Comparison of ENCODE assay signal across 11 mouse cellular contexts in the genomic region with DNA sequence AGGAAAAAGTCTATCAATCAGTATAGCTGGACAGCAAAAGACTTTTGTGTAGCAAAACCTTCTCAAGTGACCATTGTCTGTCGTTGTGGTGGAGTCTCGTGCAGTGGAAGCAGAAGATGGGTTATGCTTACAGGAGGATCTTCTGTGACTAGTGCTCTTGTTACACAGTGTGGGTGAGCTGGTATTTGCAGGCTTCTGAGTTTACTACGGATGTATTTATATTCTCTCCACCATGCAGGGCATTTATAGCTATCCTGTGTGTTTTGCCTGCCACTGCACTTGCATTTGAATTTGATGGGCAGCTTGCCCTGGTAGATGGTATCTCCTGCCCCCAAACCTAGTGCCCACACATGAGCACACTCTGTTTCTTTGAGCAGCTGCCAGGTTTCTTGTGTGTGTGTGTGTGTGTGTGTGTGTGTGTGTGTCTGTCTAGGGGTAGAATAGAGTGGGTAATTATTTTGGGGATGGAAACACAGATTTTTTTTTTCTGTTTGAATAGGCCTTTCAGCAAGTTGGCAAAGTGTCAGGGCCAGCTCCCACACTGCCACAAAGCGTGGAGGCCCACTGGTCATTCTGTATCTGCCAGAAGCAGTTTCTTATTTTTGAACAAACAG.
A peak's percentile ranks its signal among the peaks of the same experiment; 100 is the strongest.
DNase-seq lines count a peak whose midpoint lies in the region; ATAC-seq and TF ChIP-seq lines count a peak whose summit lies in the region.
"Had no signal": no experiment of that assay in that cellular context is flagged by ENCODE, and none has a peak within 500 bp of the region (broad histone marks: within the 10 kb centered on the region; RNA-seq: fewer than 3 reads in every experiment).

No protein-coding gene starts in this region.

- no peak overlapping the region for H3K9ac ChIP-seq in embryonic facial prominence, embryonic 14.5 days (ENCODE audit: low read depth, low read length)
- H3K9ac ChIP-seq in midbrain, postnatal 0 days (replicated peaks; ENCODE audit: low read length, poor library complexity, severe bottlenecking), result no peak overlapping the region
- H3K9ac ChIP-seq in intestine, embryonic 15.5 days, result no peak overlapping the region
- H3K9ac ChIP-seq: heart, embryonic 15.5 days; lung, embryonic 14.5 days; stomach, embryonic 15.5 days had no signal

- WGBS in embryonic facial prominence, embryonic 14.5 days, result 59% methylated on average over 4 of the region's 4 CpGs
- WGBS in embryonic facial prominence, embryonic 10.5 days, result 74% methylated on average over 4 of the region's 4 CpGs
- 10% methylated on average over 4 of the region's 4 CpGs for WGBS in cerebellum, adult 2 months
- WGBS in midbrain, postnatal 0 days, result 48% methylated on average over 4 of the region's 4 CpGs
- 62% methylated on average over 4 of the region's 4 CpGs for WGBS in intestine, embryonic 15.5 days

- no peak for ATAC-seq in embryonic facial prominence, embryonic 14.5 days (ENCODE audit: low read depth)
- no peak for ATAC-seq in midbrain, postnatal 0 days (ENCODE audit: low FRiP score)
- ATAC-seq in intestine, embryonic 15.5 days, result no peak
- no peak for ATAC-seq in monocyte, adult 5-6 weeks (replicated peaks; ENCODE audit: insufficient number of reproducible peaks, low FRiP score, low TSS enrichment, poor library complexity, severe bottlenecking)

- H3K4me1 ChIP-seq in embryonic facial prominence, embryonic 14.5 days (ENCODE audit: control insufficient read depth, insufficient read depth, low read length), result no peaks in the 10 kb centered on the region; the same call in 1 of the 2 replicates
- no peaks in the 10 kb centered on the region for H3K4me1 ChIP-seq in embryonic facial prominence, embryonic 10.5 days
- H3K4me1 ChIP-seq in cerebellum, adult 2 months (ENCODE audit: control insufficient read depth, insufficient read depth, low read length), result peaks cover 18% of the 10 kb centered on the region
- peaks cover 5% of the 10 kb centered on the region; the same call in 1 of the 2 replicates for H3K4me1 ChIP-seq in midbrain, postnatal 0 days (ENCODE audit: insufficient read depth, low read length)
- no peaks in the 10 kb centered on the region for H3K4me1 ChIP-seq in intestine, embryonic 15.5 days (replicated peaks)

- no peak overlapping the region for H3K4me3 ChIP-seq in embryonic facial prominence, embryonic 14.5 days (ENCODE audit: low read depth, low read length)
- no peak overlapping the region for H3K4me3 ChIP-seq in embryonic facial prominence, embryonic 10.5 days
- H3K4me3 ChIP-seq in cerebellum, adult 2 months (replicated peaks; ENCODE audit: insufficient read depth, low read depth, low read length), result no peak overlapping the region
- H3K4me3 ChIP-seq in midbrain, postnatal 0 days (ENCODE audit: low read depth, low read length), result no peak overlapping the region
- no peak overlapping the region for H3K4me3 ChIP-seq in intestine, embryonic 15.5 days (replicated peaks)
- H3K4me3 ChIP-seq: heart, embryonic 15.5 days; stomach, embryonic 15.5 days had no signal

- no peaks in the 10 kb centered on the region for H3K36me3 ChIP-seq in embryonic facial prominence, embryonic 14.5 days (ENCODE audit: control insufficient read depth, insufficient read depth, low read length)
- peaks cover 9% of the 10 kb centered on the region for H3K36me3 ChIP-seq in embryonic facial prominence, embryonic 10.5 days (replicated peaks)
- no peaks in the 10 kb centered on the region for H3K36me3 ChIP-seq in midbrain, postnatal 0 days (ENCODE audit: insufficient read depth, low read length)
- H3K36me3 ChIP-seq in intestine, embryonic 15.5 days, result no peaks in the 10 kb centered on the region
- H3K36me3 ChIP-seq: heart, embryonic 15.5 days; stomach, embryonic 15.5 days had no signal

- TF ChIP-seq POLR2A in cerebellum, adult 2 months (IDR thresholded peaks at IDR 0.05; ENCODE audit: borderline replicate concordance, insufficient read depth, low read length), result no peak

- no peak for TF ChIP-seq CTCF in cerebellum, adult 2 months (IDR thresholded peaks at IDR 0.05; ENCODE audit: borderline replicate concordance, insufficient read depth, low read depth, low read length)
- TF ChIP-seq CTCF in midbrain, postnatal 0 days (IDR thresholded peaks at IDR 0.05), result no peak

- H3K27me3 ChIP-seq in embryonic facial prominence, embryonic 14.5 days (replicated peaks; ENCODE audit: control insufficient read depth, insufficient read depth, low read length), result no peaks in the 10 kb centered on the region
- H3K27me3 ChIP-seq in embryonic facial prominence, embryonic 10.5 days (replicated peaks; ENCODE audit: low read depth, poor library complexity, severe bottlenecking), result no peaks in the 10 kb centered on the region
- 0 out of 2 replicates have a peak, but pooled peaks cover 2% of the 10 kb centered on the region for H3K27me3 ChIP-seq in cerebellum, adult 2 months (ENCODE audit: control insufficient read depth, insufficient read depth, low read length)
- H3K27me3 ChIP-seq in midbrain, postnatal 0 days (ENCODE audit: insufficient read depth, low read length), result no peaks in the 10 kb centered on the region
- no peaks in the 10 kb centered on the region for H3K27me3 ChIP-seq in intestine, embryonic 15.5 days (replicated peaks)
- H3K27me3 ChIP-seq: heart, embryonic 15.5 days; stomach, embryonic 15.5 days had no signal

- DNase-seq in embryonic facial prominence, embryonic 14.5 days (ENCODE audit: low spot score), result peak; percentile 32
- DNase-seq in embryonic facial prominence, embryonic 10.5 days (ENCODE audit: low spot score), result no peak
- peak; percentile 53 to 57 for DNase-seq in cerebellum, adult 2 months
- DNase-seq in kidney, postnatal 25 days, result peak; percentile 13 to 42
- peak; percentile 81 for DNase-seq in midbrain, postnatal 0 days (ENCODE audit: low spot score)
- DNase-seq in adrenal gland, postnatal 4 days (ENCODE audit: low spot score in 2 of 2), result no peak
- DNase-seq: lung, embryonic 14.5 days had no signal

- H3K4me2 ChIP-seq in embryonic facial prominence, embryonic 14.5 days (ENCODE audit: low read depth, low read length), result no peak overlapping the region
- no peak overlapping the region for H3K4me2 ChIP-seq in midbrain, postnatal 0 days (ENCODE audit: low read depth, low read length, poor library complexity, severe bottlenecking)
- no peak overlapping the region for H3K4me2 ChIP-seq in intestine, embryonic 15.5 days (replicated peaks)
- H3K4me2 ChIP-seq: heart, embryonic 15.5 days; lung, embryonic 14.5 days; stomach, embryonic 15.5 days had no signal

- no peak overlapping the region for H3K27ac ChIP-seq in embryonic facial prominence, embryonic 14.5 days (replicated peaks; ENCODE audit: low read depth, low read length)
- H3K27ac ChIP-seq in embryonic facial prominence, embryonic 10.5 days (replicated peaks), result no peak overlapping the region
- 0 out of 2 replicates have a peak overlapping the region, but pooled peaks have one; percentile 54 for H3K27ac ChIP-seq in cerebellum, adult 2 months (ENCODE audit: insufficient read depth, low read length)
- no peak overlapping the region for H3K27ac ChIP-seq in midbrain, postnatal 0 days (ENCODE audit: low read depth, low read length)
- no peak overlapping the region for H3K27ac ChIP-seq in intestine, embryonic 15.5 days
- H3K27ac ChIP-seq: heart, embryonic 15.5 days; stomach, embryonic 15.5 days had no signal

- no peaks in the 10 kb centered on the region for H3K9me3 ChIP-seq in embryonic facial prominence, embryonic 14.5 days (ENCODE audit: control insufficient read depth, low read length)
- no peaks in the 10 kb centered on the region for H3K9me3 ChIP-seq in embryonic facial prominence, embryonic 10.5 days
- H3K9me3 ChIP-seq in midbrain, postnatal 0 days (ENCODE audit: low read length), result no peaks in the 10 kb centered on the region
- no peaks in the 10 kb centered on the region for H3K9me3 ChIP-seq in intestine, embryonic 15.5 days
- H3K9me3 ChIP-seq: heart, embryonic 15.5 days; stomach, embryonic 15.5 days had no signal

Comparison
In these comparisons a context has a peak if more than half of its experiments do, and no peak if none do; other contexts are left out.
1. DNase-seq: peak in embryonic facial prominence, embryonic 14.5 days (single experiment), cerebellum, adult 2 months (2 of 2), kidney, postnatal 25 days (2 of 2) and midbrain, postnatal 0 days (single experiment); none in embryonic facial prominence, embryonic 10.5 days (single experiment) and adrenal gland, postnatal 4 days (0 of 2).